Mouse (Mus musculus) midbrain, embryonic 14.5 days (tissue): ENCODE results near the gene Vmn1r173. TPM values are rescaled to one million over a fixed set of nuclear protein-coding genes. Genes with fewer than 3 reads are reported as not detected.
"Not testable (repeated sequence)": the region's sequence is repeated elsewhere in the genome, so short reads cannot be mapped to it uniquely, and the experiment has no call there.

ENCODE experiments used
- ATAC-seq: fragments of 200-750 bp; cut with Nextera tagmentation; 2 replicates; pipeline ENCODE4 v1.8.0; 2017; ENCODE audit warnings: moderate number of reproducible peaks, moderate library complexity; ENCODE audit not compliant: low FRiP score, low TSS enrichment
- DNase-seq: peaks from one replicate; pipeline ENCODE4 v3.0.0-alpha.2; 2015
- H3K27ac ChIP-seq: fragments of 300-500 bp; sonication (generic); replicated peaks from 2 replicates; pipeline ENCODE4 v1.5.1; 2014; ENCODE audit warnings: mild to moderate bottlenecking, low read depth, low read length, moderate library complexity
- H3K27me3 ChIP-seq: fragments of 300-500 bp; sonication (generic); 2 replicates; pipeline ENCODE4 v1.6.1; 2014; ENCODE audit warnings: low read length, control low read depth, mixed read lengths; ENCODE audit not compliant: control insufficient read depth, insufficient read depth
- H3K36me3 ChIP-seq: fragments of 300-500 bp; sonication (generic); 2 replicates; pipeline ENCODE4 v1.6.1; 2014; ENCODE audit warnings: low read length, control low read depth; ENCODE audit not compliant: control insufficient read depth, insufficient read depth
- H3K4me1 ChIP-seq: fragments of 300-500 bp; sonication (generic); 2 replicates; pipeline ENCODE4 v1.6.1; 2014; ENCODE audit warnings: mild to moderate bottlenecking, antibody characterized with exemption, low read length, control low read depth; ENCODE audit not compliant: control insufficient read depth, insufficient read depth
- H3K4me2 ChIP-seq: fragments of 300-500 bp; sonication (generic); 2 replicates; pipeline ENCODE4 v1.6.1; 2014; ENCODE audit warnings: mild to moderate bottlenecking, low read length, moderate library complexity
- H3K4me3 ChIP-seq: fragments of 300-500 bp; sonication (generic); replicated peaks from 2 replicates; pipeline ENCODE4 v1.5.1; 2014; ENCODE audit warnings: low read depth, low read length
- H3K9ac ChIP-seq: fragments of 300-500 bp; sonication (generic); replicated peaks from 2 replicates; pipeline ENCODE4 v1.6.1; 2014; ENCODE audit warnings: mild to moderate bottlenecking, low read length, moderate library complexity
- H3K9me3 ChIP-seq: fragments of 300-500 bp; sonication (generic); 2 replicates; pipeline ENCODE4 v1.6.1; 2016; ENCODE audit warnings: low read length, control low read depth, mixed read lengths; ENCODE audit not compliant: control insufficient read depth
- WGBS: fragments of 180-500 bp; shearing (Covaris S2); extraction: QIAGEN DNeasy Blood & Tissue Kit; methylation state at CpG from one replicate; pipeline ENCODE4 v1.1.7; 2014; 5-methylcytosine and 5-hydroxymethylcytosine counted together
- polyA plus RNA-seq: library from polyadenylated mRNA; unstranded; fragments of >200 nt; fragmentation: Nextera tagmentation; extraction: Ambion mirVana; gene quantifications from 2 replicates; pipeline ENCODE4 v1.2.1, GENCODE M21; 2014

Vmn1r173 gene
- not detected in 2 replicates for polyA plus RNA-seq

GRCm38 (mm10) chr7:23700403-23700802 lies at the start of gene Vmn1r173:
TSS of gene Vmn1r173 (plus strand) at chr7:23700703.
- H3K4me2 ChIP-seq, H3K9ac ChIP-seq, DNase-seq, H3K27me3 ChIP-seq, H3K4me3 ChIP-seq, H3K4me1 ChIP-seq, H3K9me3 ChIP-seq, H3K36me3 ChIP-seq, H3K27ac ChIP-seq, ATAC-seq: not testable (repeated sequence)
- 46% methylated on average over 1 of the region's 1 CpGs for WGBS

DNA sequence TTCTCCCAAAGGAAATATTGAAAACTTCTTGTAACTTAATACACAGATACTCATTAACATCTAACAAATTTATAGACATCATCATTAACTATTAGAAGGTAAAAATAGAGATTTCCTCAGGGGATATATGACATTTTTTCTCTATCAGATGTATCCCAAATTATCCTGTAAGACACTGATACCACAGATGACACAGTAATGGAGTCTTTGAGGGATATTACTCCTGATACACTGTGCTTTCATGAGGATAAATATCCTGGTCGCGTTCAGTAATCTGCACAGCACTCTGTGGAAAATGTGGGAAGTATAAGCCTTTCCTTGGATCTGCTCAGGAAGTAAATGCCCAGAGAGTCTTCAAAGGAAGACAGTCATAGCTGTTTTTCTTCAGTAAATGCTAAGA lies 42.5 kb upstream of the Vmn1r173 start, which contains the start of gene Vmn1r172:
Gene Vmn1r172, plus strand, starts transcription at position 301 of the 400 bp plus-strand sequence.
- H3K4me3 ChIP-seq: no peak within 1 kb of the TSS
- DNase-seq: no peak
- no peak within 1 kb of the TSS for H3K27ac ChIP-seq
- ATAC-seq: no peak
- no peaks in the 10 kb centered on the region for H3K36me3 ChIP-seq
- H3K4me2 ChIP-seq: no peak within 1 kb of the TSS
- no peaks in the 10 kb centered on the region for H3K4me1 ChIP-seq
- no peaks in the 10 kb centered on the region for H3K27me3 ChIP-seq
- 60% methylated on average over 2 of the region's 2 CpGs for WGBS
- no peak within 1 kb of the TSS for H3K9ac ChIP-seq
- H3K9me3 ChIP-seq: 0 out of 2 replicates have a peak, but pooled peaks cover 3% of the 10 kb centered on the region

GRCm38 (mm10) chr7:23751970-23752369 lies 51.5 kb downstream of the Vmn1r173 start, which contains the start of gene Vmn1r174:
TSS of gene Vmn1r174 (plus strand) at chr7:23752270.
- H3K9ac ChIP-seq, H3K36me3 ChIP-seq, ATAC-seq, H3K4me2 ChIP-seq, H3K4me3 ChIP-seq, H3K4me1 ChIP-seq, H3K27ac ChIP-seq, H3K9me3 ChIP-seq, H3K27me3 ChIP-seq, DNase-seq: not testable (repeated sequence)
- WGBS: 52% methylated on average over 1 of the region's 1 CpGs

Other genes with a start within 250 kb of the Vmn1r173 start
- not detected in 2 replicates for gene Vmn1r167, start 193.5 kb upstream of the Vmn1r173 start, polyA plus RNA-seq
- not detected in 2 replicates for gene Vmn1r168, start 161.0 kb upstream of the Vmn1r173 start, polyA plus RNA-seq
- gene Vmn1r169, start 125.2 kb upstream of the Vmn1r173 start, polyA plus RNA-seq: not detected in 2 replicates
- not detected in 2 replicates for gene Vmn1r170, start 94.5 kb upstream of the Vmn1r173 start, polyA plus RNA-seq
- not detected in 2 replicates for gene Vmn1r171, start 70.0 kb upstream of the Vmn1r173 start, polyA plus RNA-seq
- not detected in 2 replicates for gene Vmn1r172, start 42.4 kb upstream of the Vmn1r173 start, polyA plus RNA-seq
- gene Vmn1r174, start 51.6 kb downstream of the Vmn1r173 start, polyA plus RNA-seq: not detected in 2 replicates
- not detected in 2 replicates for gene Vmn1r175, start 109.9 kb downstream of the Vmn1r173 start, polyA plus RNA-seq
- gene Vmn1r176, start 136.7 kb downstream of the Vmn1r173 start, polyA plus RNA-seq: not detected in 2 replicates
- gene Vmn1r177, start 165.7 kb downstream of the Vmn1r173 start, polyA plus RNA-seq: not detected in 2 replicates
- not detected in 2 replicates for gene Vmn1r178, start 191.3 kb downstream of the Vmn1r173 start, polyA plus RNA-seq
- not detected in 2 replicates for gene Vmn1r179, start 226.3 kb downstream of the Vmn1r173 start, polyA plus RNA-seq
- gene Vmn1r180, start 249.9 kb downstream of the Vmn1r173 start, polyA plus RNA-seq: not detected in 2 replicates